Mouse (Mus musculus) thymus, adult 2 months (tissue): ENCODE results near the gene Stambp. TPM values are rescaled to one million over a fixed set of nuclear protein-coding genes. Genes with fewer than 3 reads are reported as not detected.

Experiments used
- DNase-seq: peaks from one replicate; pipeline ENCODE4 v3.0.0; 2021
- H3K27ac ChIP-seq: fragments of 200-500 bp; 2 replicates; pipeline ENCODE4 v1.5.1; 2012; ENCODE audit warnings: low read length, control low read depth; ENCODE audit not compliant: control insufficient read depth, insufficient read depth
- H3K27me3 ChIP-seq: fragments of 200-500 bp; 2 replicates; pipeline ENCODE4 v1.6.1; 2012; ENCODE audit warnings: mild to moderate bottlenecking, low read length, moderate library complexity, mixed read lengths; ENCODE audit not compliant: control insufficient read depth, insufficient read depth
- H3K36me3 ChIP-seq: fragments of 200-500 bp; 2 replicates; pipeline ENCODE4 v1.6.1; 2012; ENCODE audit warnings: mild to moderate bottlenecking, low read length, moderate library complexity; ENCODE audit not compliant: control insufficient read depth, insufficient read depth
- H3K4me1 ChIP-seq: fragments of 200-500 bp; replicated peaks from 2 replicates; pipeline ENCODE4 v1.6.1; 2012; ENCODE audit warnings: low read length; ENCODE audit not compliant: control insufficient read depth, insufficient read depth
- H3K4me3 ChIP-seq: fragments of 200-500 bp; 2 replicates; pipeline ENCODE4 v1.5.1; 2012; ENCODE audit warnings: mild to moderate bottlenecking, low read length, control low read depth, moderate library complexity; ENCODE audit not compliant: control insufficient read depth, insufficient read depth
- CTCF ChIP-seq: fragments of 200-500 bp; IDR thresholded peaks from 2 replicates; pipeline ENCODE4 v1.5.1; 2012; ENCODE audit warnings: mild to moderate bottlenecking, control low read depth, low read length, moderate library complexity, borderline replicate concordance; ENCODE audit not compliant: control insufficient read depth, poor library complexity, insufficient read depth; ENCODE audit errors: extremely low read depth
- POLR2A ChIP-seq: fragments of 200-500 bp; IDR thresholded peaks from 2 replicates; pipeline ENCODE4 v1.6.1; 2012; ENCODE audit warnings: mild to moderate bottlenecking, low read length, control low read depth, moderate library complexity; ENCODE audit not compliant: control insufficient read depth, poor library complexity, insufficient read depth; ENCODE audit errors: extremely low read depth
- WGBS: fragments of 180-500 bp; shearing (Covaris S2); methylation state at CpG from one replicate; pipeline ENCODE4 v1.1.7; 2018; 5-methylcytosine and 5-hydroxymethylcytosine counted together
- polyA plus RNA-seq: library from polyadenylated mRNA; depleted of rRNA; stranded (reverse); fragments of >200 nt; gene quantifications from 2 replicates; pipeline ENCODE4 v1.2.3, GENCODE M21; 2012

Gene Stambp
- polyA plus RNA-seq, 1 experiment: 19.2 TPM

DNA sequence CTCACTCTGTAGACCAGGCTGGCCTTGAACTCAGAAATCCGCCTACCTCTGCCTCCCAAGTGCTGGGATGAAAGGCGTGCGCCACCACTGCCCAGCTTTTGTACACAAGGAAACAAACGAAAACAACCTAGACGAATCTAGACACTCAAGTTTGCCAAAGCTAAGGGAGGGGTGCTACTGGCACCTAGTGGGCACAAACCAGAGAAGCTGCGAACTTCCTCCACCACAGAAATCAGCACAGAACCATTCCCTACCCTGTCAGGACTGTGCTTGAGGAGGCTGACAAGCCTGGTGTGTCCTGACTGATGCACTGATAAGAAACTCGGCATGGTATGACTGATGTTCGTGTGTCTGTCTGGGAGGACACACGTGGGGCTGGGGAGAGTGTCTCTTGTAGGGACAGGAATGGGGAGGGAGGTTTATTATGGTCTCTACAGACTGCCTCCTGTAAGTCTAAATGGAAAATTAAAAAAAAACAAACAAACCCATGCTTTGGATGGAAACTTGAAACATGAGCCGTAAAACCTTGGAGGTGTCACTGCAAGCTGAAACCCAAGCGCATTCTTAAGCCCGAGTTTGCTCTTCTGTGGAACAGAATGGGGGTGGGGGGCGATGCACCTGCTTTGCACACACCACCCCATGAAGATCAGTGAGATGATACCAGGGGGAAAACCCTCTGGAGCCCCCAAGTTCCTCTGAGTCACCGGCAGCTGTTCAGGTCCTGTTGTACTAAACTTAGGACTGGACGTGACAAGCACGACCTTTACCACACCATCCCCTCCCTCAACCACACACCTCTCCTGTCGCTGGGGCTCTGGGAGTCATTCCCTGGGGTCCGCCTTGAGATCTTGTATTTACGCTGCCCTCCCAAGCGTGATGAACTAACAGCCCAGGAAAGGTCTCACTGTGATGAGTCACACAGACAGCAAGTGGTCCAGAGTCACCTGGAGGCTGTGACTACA, 3.3 kb downstream of the Stambp start:
- Histone ChIP-seq H3K36me3 (no peaks in the 10 kb centered on the region), H3K27ac (no peak overlapping the region), H3K4me3 (no peak overlapping the region), H3K4me1 (peaks cover 12% of the 10 kb centered on the region), H3K27me3 (no peaks in the 10 kb centered on the region)
- TF ChIP-seq CTCF: no peak
- 84% methylated on average over 20 of the region's 20 CpGs for WGBS
- DNase-seq: no peak

DNA sequence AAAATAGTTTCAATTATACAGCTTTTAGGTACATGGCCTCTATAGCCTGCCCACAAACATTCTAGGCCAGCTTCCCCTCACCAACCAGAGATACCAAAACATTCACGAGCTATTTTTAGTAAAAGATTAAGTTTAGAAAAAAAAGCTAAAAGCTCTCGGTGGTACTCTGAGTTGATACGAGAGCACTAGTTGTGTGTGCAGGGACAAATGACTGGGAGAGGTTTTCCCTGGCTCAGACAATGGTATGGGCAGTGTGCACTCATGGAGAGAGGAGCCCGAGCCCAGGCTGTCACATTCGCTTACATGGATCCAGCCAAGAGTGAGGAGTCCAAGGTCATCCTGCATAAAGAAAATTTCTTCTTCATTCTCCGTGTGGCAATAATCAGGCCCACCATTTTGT, 16.6 kb downstream of the Stambp start:
- H3K4me1 ChIP-seq: no peaks in the 10 kb centered on the region
- H3K27ac ChIP-seq: no peak overlapping the region
- H3K4me3 ChIP-seq: no peak overlapping the region
- WGBS: 86% methylated on average over 6 of the region's 6 CpGs
- TF ChIP-seq CTCF (no peak), POLR2A (no peak)
- peaks cover 17% of the 10 kb centered on the region; the same call in 1 of the 2 replicates for H3K36me3 ChIP-seq
- DNase-seq: no peak
- no peaks in the 10 kb centered on the region for H3K27me3 ChIP-seq

DNA sequence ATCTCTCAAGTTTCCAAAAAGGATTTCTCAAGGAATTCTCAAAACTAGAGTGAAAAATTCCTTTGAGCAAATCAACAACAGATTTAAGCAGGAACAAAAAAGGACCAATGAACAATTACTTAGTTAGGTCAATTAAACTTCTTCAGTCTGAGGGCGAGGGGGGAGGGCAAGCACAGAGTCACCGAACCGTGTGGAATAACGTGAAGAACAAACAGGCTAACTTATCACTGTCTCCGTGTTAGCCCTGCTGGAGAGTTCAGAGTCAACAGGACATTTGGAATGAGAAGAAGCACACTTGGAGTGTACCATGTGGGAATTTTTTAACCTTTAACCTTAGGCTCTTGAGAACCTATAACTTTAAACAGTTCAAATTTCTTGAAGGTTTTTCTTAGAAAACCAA, 24.2 kb downstream of the Stambp start:
- 96% methylated on average over 5 of the region's 5 CpGs for WGBS
- no peak for DNase-seq
- peaks cover 22% of the 10 kb centered on the region for H3K36me3 ChIP-seq

DNA sequence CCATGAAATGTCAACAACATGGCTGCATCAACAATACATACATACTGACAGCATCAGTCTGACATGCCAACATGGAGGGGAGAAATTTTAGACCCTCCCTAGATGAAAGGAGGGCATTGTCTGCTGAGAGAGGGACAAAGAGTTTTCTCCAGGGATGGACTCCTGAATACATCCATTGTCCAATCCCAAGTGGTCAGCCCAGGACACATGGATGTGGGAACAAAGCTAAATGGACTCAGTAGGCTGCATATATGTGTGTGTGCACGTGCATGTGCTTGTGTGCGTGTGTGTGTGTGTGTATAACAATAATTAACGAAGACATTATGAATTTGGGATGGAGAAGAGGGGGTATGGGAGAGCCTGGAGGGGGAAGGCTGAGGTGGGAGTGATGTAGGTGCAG, 26.8 kb downstream of the Stambp start:
- H3K27me3 ChIP-seq: no peaks in the 10 kb centered on the region
- TF ChIP-seq POLR2A (no peak), CTCF (no peak)
- no peak overlapping the region for H3K4me3 ChIP-seq
- no peak for DNase-seq
- WGBS: 98% methylated on average over 3 of the region's 3 CpGs
- peaks cover 19% of the 10 kb centered on the region for H3K36me3 ChIP-seq
- no peaks in the 10 kb centered on the region for H3K4me1 ChIP-seq
- H3K27ac ChIP-seq: no peak overlapping the region

More for the DNA sequence above, 24.2 kb downstream of the Stambp start:
- Histone ChIP-seq H3K27ac (no peak overlapping the region), H3K4me1 (no peaks in the 10 kb centered on the region), H3K4me3 (no peak overlapping the region), H3K27me3 (no peaks in the 10 kb centered on the region)
- TF ChIP-seq CTCF (no peak), POLR2A (no peak)

DNA sequence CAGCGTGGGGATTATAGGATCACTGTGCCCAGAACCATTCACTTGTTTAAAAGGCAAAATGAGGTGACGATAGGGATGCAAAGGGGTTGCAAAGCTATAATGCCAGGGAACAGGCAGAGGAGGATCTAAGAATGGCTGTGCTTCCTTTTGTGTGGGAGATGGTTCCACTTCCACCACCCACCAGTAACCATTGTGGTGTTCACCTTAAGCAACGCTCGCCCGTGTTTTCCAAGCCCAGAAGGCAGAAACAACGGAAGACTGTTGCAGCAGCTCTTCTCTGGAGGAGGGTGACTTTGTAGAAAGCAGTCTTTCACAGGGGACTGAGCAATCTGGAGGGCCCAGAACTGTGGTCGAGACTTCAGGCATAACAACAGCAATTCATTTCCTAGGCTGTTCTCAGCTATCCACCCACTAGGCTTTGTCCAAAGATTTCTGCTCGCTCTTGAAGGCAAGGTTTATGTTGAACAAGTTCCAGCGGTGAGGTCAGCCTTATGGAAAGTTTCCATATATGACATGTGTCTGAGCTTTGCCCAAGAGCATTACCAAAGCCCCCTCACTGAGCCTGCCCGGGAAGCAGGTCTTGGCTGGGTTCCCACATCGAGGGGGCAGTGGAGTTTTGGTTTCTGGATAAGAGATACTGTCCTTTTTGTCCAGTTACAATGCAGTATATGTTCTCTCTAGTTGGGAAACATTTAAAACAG, 30.6 kb downstream of the Stambp start:
- WGBS: 90% methylated on average over 11 of the region's 11 CpGs
- no peak for DNase-seq
- no peak for TF ChIP-seq CTCF
- Histone ChIP-seq H3K27me3 (no peaks in the 10 kb centered on the region), H3K4me1 (no peaks in the 10 kb centered on the region), H3K36me3 (peaks cover 12% of the 10 kb centered on the region), H3K27ac (no peak overlapping the region), H3K4me3 (no peak overlapping the region)

DNA sequence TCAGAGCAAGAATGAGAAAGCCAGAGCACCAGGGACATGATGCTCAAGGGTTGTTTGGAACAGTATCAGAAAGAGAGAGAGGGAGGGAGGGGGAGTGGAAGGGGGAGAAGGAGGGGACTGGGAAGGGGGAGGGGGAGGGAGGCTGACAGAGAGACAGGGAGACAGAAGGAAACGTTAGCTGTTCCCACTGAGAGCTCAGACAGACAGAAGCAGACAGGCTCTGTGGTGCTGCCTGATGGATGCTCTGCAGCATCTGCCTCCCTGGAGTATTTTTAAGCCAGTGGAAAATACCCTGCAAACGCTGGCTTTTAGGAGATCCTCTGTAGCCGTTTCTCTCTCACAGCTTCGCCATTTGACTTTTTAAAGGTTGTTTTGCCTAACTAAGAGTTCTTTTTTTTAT, 32.5 kb downstream of the Stambp start:
- DNase-seq: no peak
- Histone ChIP-seq H3K4me3 (no peak overlapping the region), H3K36me3 (peaks cover 7% of the 10 kb centered on the region; the same call in 1 of the 2 replicates), H3K27me3 (no peaks in the 10 kb centered on the region), H3K4me1 (no peaks in the 10 kb centered on the region), H3K27ac (no peak overlapping the region)
- 67% methylated on average over 4 of the region's 4 CpGs for WGBS
- TF ChIP-seq CTCF (no peak), POLR2A (no peak)
